Mouse (Mus musculus) hindbrain, postnatal 0 days (tissue): ENCODE data around the gene Cnpy1. TPM values are rescaled to one million over a fixed set of nuclear protein-coding genes. Genes with fewer than 3 reads are reported as not detected.
A peak's percentile ranks its signal among the peaks of the same experiment; 100 is the strongest.

Experiments used
- ATAC-seq: fragments of 200-750 bp; cut with Nextera tagmentation; 2 replicates; pipeline ENCODE4 v1.8.0; 2017; ENCODE audit warnings: mild to moderate bottlenecking, moderate TSS enrichment, moderate library complexity
- DNase-seq: peaks from one replicate; pipeline ENCODE4 v3.0.0-alpha.2; 2015; ENCODE audit warnings: low spot score
- H3K27ac ChIP-seq: fragments of 300-500 bp; sonication (generic); 2 replicates; pipeline ENCODE4 v1.5.1; 2014; ENCODE audit warnings: mild to moderate bottlenecking
- H3K27me3 ChIP-seq: fragments of 300-500 bp; sonication (generic); 2 replicates; pipeline ENCODE4 v1.6.1; 2014; ENCODE audit warnings: low read length, mixed read lengths; ENCODE audit not compliant: insufficient read depth
- H3K36me3 ChIP-seq: fragments of 300-500 bp; sonication (generic); 2 replicates; pipeline ENCODE4 v1.6.1; 2014; ENCODE audit warnings: low read length, mixed read lengths; ENCODE audit not compliant: insufficient read depth
- H3K4me1 ChIP-seq: fragments of 300-500 bp; sonication (generic); 2 replicates; pipeline ENCODE4 v1.6.1; 2014; ENCODE audit warnings: antibody characterized with exemption, low read length, mixed read lengths; ENCODE audit not compliant: insufficient read depth
- H3K4me2 ChIP-seq: fragments of 300-500 bp; sonication (generic); 2 replicates; pipeline ENCODE4 v1.6.1; 2014; ENCODE audit warnings: low read depth, mild to moderate bottlenecking, low read length, moderate library complexity, mixed read lengths
- H3K4me3 ChIP-seq: fragments of 300-500 bp; sonication (generic); 2 replicates; pipeline ENCODE4 v1.5.1; 2014; ENCODE audit warnings: low read length
- H3K9ac ChIP-seq: fragments of 300-500 bp; sonication (generic); replicated peaks from 2 replicates; pipeline ENCODE4 v1.6.1; 2014; ENCODE audit warnings: mild to moderate bottlenecking, low read length, moderate library complexity, mixed read lengths
- H3K9me3 ChIP-seq: fragments of 300-500 bp; sonication (generic); 2 replicates; pipeline ENCODE4 v1.6.1; 2016; ENCODE audit warnings: low read length, mixed read lengths
- CTCF ChIP-seq: IDR thresholded peaks from 2 replicates; pipeline ENCODE4 v1.5.1; 2016; ENCODE audit warnings: antibody characterized with exemption, control low read depth, low read depth
- WGBS: fragments of 180-500 bp; shearing (Covaris S2); extraction: QIAGEN DNeasy Blood & Tissue Kit; methylation state at CpG from one replicate; pipeline ENCODE4 v1.1.7; 2014; 5-methylcytosine and 5-hydroxymethylcytosine counted together
- polyA plus RNA-seq: library from polyadenylated mRNA; unstranded; fragments of >200 nt; fragmentation: Nextera tagmentation; extraction: Ambion mirVana; gene quantifications from 2 replicates; pipeline ENCODE4 v1.2.1, GENCODE M21; 2015
- total RNA-seq: library from RNA; depleted of rRNA; stranded (reverse); fragments of >200 nt; gene quantifications from 2 replicates; pipeline ENCODE4 v1.2.3, GENCODE M21; 2014; rRNA removed

Cnpy1 gene
- total RNA-seq (43.9 and 45.6 TPM in 2 replicates), polyA plus RNA-seq (31.7 and 36.9 TPM in 2 replicates)

GRCm38 (mm10) chr5:28245574-28245973 is at the start of gene Cnpy1:
TSS of gene Cnpy1 (minus strand) at chr5:28245806.
- Histone ChIP-seq H3K9me3 (no peaks in the 10 kb centered on the region), H3K36me3 (no peaks in the 10 kb centered on the region), H3K4me3 (no peak within 1 kb of the TSS), H3K4me2 (no peak within 1 kb of the TSS), H3K9ac (no peak within 1 kb of the TSS), H3K4me1 (peaks cover 11% of the 10 kb centered on the region; the same call in 1 of the 2 replicates), H3K27ac (no peak within 1 kb of the TSS), H3K27me3 (no peaks in the 10 kb centered on the region)
- WGBS: 54% methylated on average over 11 of the region's 11 CpGs
- ATAC-seq: no peak
- no peak for TF ChIP-seq CTCF
- DNase-seq: peak; percentile 23

GRCm38 (mm10) chr5:28293990-28294389 is 48.4 kb upstream of the Cnpy1 start:
- TF ChIP-seq CTCF: peak; percentile 99
- Histone ChIP-seq H3K4me1 (no peaks in the 10 kb centered on the region), H3K36me3 (no peaks in the 10 kb centered on the region), H3K4me3 (no peak overlapping the region), H3K27ac (no peak overlapping the region), H3K27me3 (no peaks in the 10 kb centered on the region), H3K9me3 (no peaks in the 10 kb centered on the region), H3K9ac (no peak overlapping the region), H3K4me2 (no peak overlapping the region)
- 5% methylated on average over 6 of the region's 6 CpGs for WGBS
- peak; percentile 84 for DNase-seq
- ATAC-seq: no peak

GRCm38 (mm10) chr5:28292281-28292680 is 46.7 kb upstream of the Cnpy1 start:
- DNase-seq (no peak), ATAC-seq (no peak)
- Histone ChIP-seq H3K4me2 (no peak overlapping the region), H3K36me3 (no peaks in the 10 kb centered on the region), H3K9me3 (no peaks in the 10 kb centered on the region), H3K27me3 (no peaks in the 10 kb centered on the region), H3K27ac (no peak overlapping the region), H3K4me1 (no peaks in the 10 kb centered on the region), H3K9ac (no peak overlapping the region), H3K4me3 (no peak overlapping the region)
- 38% methylated on average over 3 of the region's 3 CpGs for WGBS
- TF ChIP-seq CTCF: no peak

GRCm38 (mm10) chr5:28291118-28291850 is 45.7 kb upstream of the Cnpy1 start:
- Histone ChIP-seq H3K36me3 (no peaks in the 10 kb centered on the region), H3K4me3 (no peak overlapping the region), H3K27ac (no peak overlapping the region), H3K9ac (no peak overlapping the region), H3K9me3 (no peaks in the 10 kb centered on the region), H3K4me1 (no peaks in the 10 kb centered on the region), H3K27me3 (no peaks in the 10 kb centered on the region), H3K4me2 (no peak overlapping the region)
- WGBS: 87% methylated on average over 5 of the region's 5 CpGs
- DNase-seq (no peak), ATAC-seq (no peak)
- TF ChIP-seq CTCF: no peak

- H3K4me1 ChIP-seq: no peaks in the 10 kb centered on the region
- no peak for DNase-seq
- no peaks in the 10 kb centered on the region for H3K9me3 ChIP-seq
- H3K4me2 ChIP-seq: no peak overlapping the region
- WGBS: 71% methylated on average over 1 of the region's 1 CpGs
- H3K27ac ChIP-seq: no peak overlapping the region
- ATAC-seq: no peak
- no peak for TF ChIP-seq CTCF
- no peak overlapping the region for H3K9ac ChIP-seq
- no peaks in the 10 kb centered on the region for H3K36me3 ChIP-seq
- no peak overlapping the region for H3K4me3 ChIP-seq
- no peaks in the 10 kb centered on the region for H3K27me3 ChIP-seq
Observed at GRCm38 (mm10) chr5:28290630-28291029, 45.0 kb upstream of the Cnpy1 start.

- H3K9ac ChIP-seq: no peak overlapping the region
- H3K9me3 ChIP-seq: no peaks in the 10 kb centered on the region
- no peak for DNase-seq
- H3K27me3 ChIP-seq: no peaks in the 10 kb centered on the region
- H3K36me3 ChIP-seq: no peaks in the 10 kb centered on the region
- no peak for ATAC-seq
- TF ChIP-seq CTCF: no peak
- no peak overlapping the region for H3K4me2 ChIP-seq
- no peaks in the 10 kb centered on the region for H3K4me1 ChIP-seq
- no peak overlapping the region for H3K27ac ChIP-seq
- 43% methylated on average over 3 of the region's 3 CpGs for WGBS
- H3K4me3 ChIP-seq: no peak overlapping the region
Observed at GRCm38 (mm10) chr5:28289111-28289510, 43.5 kb upstream of the Cnpy1 start.

- no peak for ATAC-seq
- 62% methylated on average over 2 of the region's 2 CpGs for WGBS
- no peaks in the 10 kb centered on the region for H3K9me3 ChIP-seq
- H3K9ac ChIP-seq: no peak overlapping the region
- H3K27me3 ChIP-seq: no peaks in the 10 kb centered on the region
- no peak overlapping the region for H3K4me2 ChIP-seq
- no peak overlapping the region for H3K4me3 ChIP-seq
- H3K4me1 ChIP-seq: no peaks in the 10 kb centered on the region
- no peak for TF ChIP-seq CTCF
- no peak overlapping the region for H3K27ac ChIP-seq
- H3K36me3 ChIP-seq: no peaks in the 10 kb centered on the region
- DNase-seq: no peak
Observed at GRCm38 (mm10) chr5:28277279-28277678, 31.7 kb upstream of the Cnpy1 start.
